Mouse (Mus musculus) neural tube, embryonic 11.5 days (tissue): ENCODE results near the gene Aldh8a1. TPM values are rescaled to one million over a fixed set of nuclear protein-coding genes. Genes with fewer than 3 reads are reported as not detected.
A peak's percentile ranks its signal among the peaks of the same experiment; 100 is the strongest.

Experiments
- ATAC-seq: fragments of 200-750 bp; cut with Nextera tagmentation; 2 replicates; pipeline ENCODE4 v1.8.0; 2017; ENCODE audit warnings: moderate number of reproducible peaks, mild to moderate bottlenecking, moderate TSS enrichment, moderate library complexity; ENCODE audit not compliant: insufficient read depth, low FRiP score, low TSS enrichment
- DNase-seq: peaks from one replicate; pipeline ENCODE4 v3.0.0-alpha.2; 2015; ENCODE audit warnings: low spot score
- H3K27ac ChIP-seq: fragments of 300-500 bp; sonication (generic); 2 replicates; pipeline ENCODE4 v1.5.1; 2014; ENCODE audit warnings: low read depth, mild to moderate bottlenecking, low read length
- H3K27me3 ChIP-seq: fragments of 300-500 bp; sonication (generic); 2 replicates; pipeline ENCODE4 v1.6.1; 2014; ENCODE audit warnings: mild to moderate bottlenecking, low read length, mixed read lengths; ENCODE audit not compliant: control insufficient read depth, insufficient read depth
- H3K36me3 ChIP-seq: fragments of 300-500 bp; sonication (generic); 2 replicates; pipeline ENCODE4 v1.6.1; 2014; ENCODE audit warnings: mild to moderate bottlenecking, low read length, moderate library complexity, mixed read lengths; ENCODE audit not compliant: control insufficient read depth, insufficient read depth
- H3K4me1 ChIP-seq: fragments of 300-500 bp; sonication (generic); 2 replicates; pipeline ENCODE4 v1.6.1; 2014; ENCODE audit warnings: low read length, mixed read lengths; ENCODE audit not compliant: control insufficient read depth, insufficient read depth
- H3K4me2 ChIP-seq: fragments of 300-500 bp; sonication (generic); 2 replicates; pipeline ENCODE4 v1.6.1; 2014; ENCODE audit warnings: low read depth, mild to moderate bottlenecking, moderate library complexity
- H3K4me3 ChIP-seq: fragments of 300-500 bp; sonication (generic); 2 replicates; pipeline ENCODE4 v1.5.1; 2014; ENCODE audit warnings: low read depth, low read length
- H3K9ac ChIP-seq: fragments of 300-500 bp; sonication (generic); 2 replicates; pipeline ENCODE4 v1.6.1; 2014; ENCODE audit warnings: mild to moderate bottlenecking, low read length
- H3K9me3 ChIP-seq: fragments of 300-500 bp; sonication (generic); 2 replicates; pipeline ENCODE4 v1.6.1; 2016; ENCODE audit warnings: low read length; ENCODE audit not compliant: control insufficient read depth
- WGBS: fragments of 180-500 bp; shearing (Covaris S2); extraction: QIAGEN DNeasy Blood & Tissue Kit; methylation state at CpG from one replicate; pipeline ENCODE4 v1.1.7; 2014; 5-methylcytosine and 5-hydroxymethylcytosine counted together
- polyA plus RNA-seq: library from polyadenylated mRNA; unstranded; fragments of >200 nt; fragmentation: Nextera tagmentation; extraction: Ambion mirVana; gene quantifications from 2 replicates; pipeline ENCODE4 v1.2.1, GENCODE M21; 2014

Gene Aldh8a1
- polyA plus RNA-seq, 1 experiment from 2014 or later: not detected

DNA sequence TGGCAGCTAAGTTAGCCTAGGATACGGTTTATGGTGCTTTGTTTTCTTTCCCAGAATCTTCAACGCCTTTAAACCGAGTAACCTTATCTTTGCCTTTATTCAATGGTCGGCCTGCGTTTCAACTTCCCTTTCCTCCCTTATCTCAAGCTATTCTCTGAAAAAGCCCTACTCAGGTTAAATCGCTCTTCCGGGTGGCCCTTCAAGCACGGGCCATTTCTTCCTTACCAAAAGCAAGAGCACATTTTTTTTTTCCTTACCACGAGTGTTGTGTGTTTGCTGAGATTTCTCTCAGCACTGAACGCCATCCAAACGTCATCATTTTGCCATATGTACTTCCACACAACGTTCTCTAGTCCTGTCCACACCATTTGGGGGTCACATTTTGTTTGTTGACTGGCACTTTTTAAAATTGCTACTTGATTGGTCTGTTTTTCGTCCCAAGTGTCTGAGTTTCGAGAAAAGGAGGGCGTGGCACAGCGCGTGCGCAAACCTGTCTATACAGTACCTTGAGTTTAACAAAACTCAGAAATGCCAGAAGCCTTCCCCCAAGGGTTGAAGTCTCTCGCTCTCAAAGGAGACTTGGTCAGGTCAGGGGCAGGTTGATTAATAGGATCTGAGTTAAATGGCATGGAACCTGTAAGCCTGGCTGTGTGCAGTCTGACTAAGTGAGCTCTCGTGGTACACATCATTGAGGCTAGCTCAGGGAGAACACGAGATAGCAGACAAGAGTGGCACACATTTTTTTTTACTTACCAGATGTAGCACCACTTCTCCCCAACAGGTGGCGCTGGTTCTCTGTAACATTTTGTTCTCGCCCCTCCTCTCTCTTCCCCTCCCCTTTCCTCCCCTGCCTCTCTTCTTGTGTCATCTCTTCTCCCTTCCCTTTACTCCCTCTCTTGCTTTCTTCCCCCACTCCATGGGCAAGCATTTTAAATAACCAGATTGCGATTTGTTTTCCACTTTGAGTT lies 43.6 kb downstream of the Aldh8a1 start:
- no peak overlapping the region for H3K4me2 ChIP-seq
- WGBS: 73% methylated on average over 24 of the region's 24 CpGs
- H3K9ac ChIP-seq: no peak overlapping the region
- H3K27me3 ChIP-seq: no peaks in the 10 kb centered on the region
- H3K9me3 ChIP-seq: no peaks in the 10 kb centered on the region
- ATAC-seq (0 out of 2 replicates have a peak, but pooled peaks have one; percentile 23), DNase-seq (peak; percentile 65)
- no peak overlapping the region for H3K4me3 ChIP-seq
- H3K27ac ChIP-seq: no peak overlapping the region
- H3K36me3 ChIP-seq: no peaks in the 10 kb centered on the region
- no peaks in the 10 kb centered on the region for H3K4me1 ChIP-seq

DNA sequence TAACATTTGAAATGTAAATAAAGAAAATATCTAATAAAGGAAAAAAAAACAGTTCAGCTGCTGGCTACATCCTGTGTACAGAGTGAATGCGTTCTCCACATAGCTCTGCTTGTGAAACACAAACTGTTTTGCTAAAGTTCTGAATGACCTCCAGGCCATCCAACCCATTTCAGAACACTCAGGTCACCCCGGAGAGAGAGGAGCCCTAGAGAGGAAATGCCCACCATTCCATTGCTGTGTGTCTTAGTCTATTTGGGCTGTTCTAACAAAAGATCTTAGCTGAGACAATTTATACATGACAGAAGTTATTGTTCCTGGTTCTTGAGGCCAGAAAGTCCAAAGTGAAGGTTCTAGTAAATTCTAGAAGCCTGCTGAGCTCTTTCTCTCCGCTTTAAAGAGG lies 49.4 kb downstream of the Aldh8a1 start:
- 72% methylated on average over 3 of the region's 3 CpGs for WGBS
- H3K36me3 ChIP-seq: no peaks in the 10 kb centered on the region
- no peak overlapping the region for H3K27ac ChIP-seq
- ATAC-seq (no peak), DNase-seq (no peak)
- H3K4me2 ChIP-seq: no peak overlapping the region
- no peaks in the 10 kb centered on the region for H3K9me3 ChIP-seq
- H3K9ac ChIP-seq: no peak overlapping the region
- no peaks in the 10 kb centered on the region for H3K4me1 ChIP-seq
- no peak overlapping the region for H3K4me3 ChIP-seq
- no peaks in the 10 kb centered on the region for H3K27me3 ChIP-seq

DNA sequence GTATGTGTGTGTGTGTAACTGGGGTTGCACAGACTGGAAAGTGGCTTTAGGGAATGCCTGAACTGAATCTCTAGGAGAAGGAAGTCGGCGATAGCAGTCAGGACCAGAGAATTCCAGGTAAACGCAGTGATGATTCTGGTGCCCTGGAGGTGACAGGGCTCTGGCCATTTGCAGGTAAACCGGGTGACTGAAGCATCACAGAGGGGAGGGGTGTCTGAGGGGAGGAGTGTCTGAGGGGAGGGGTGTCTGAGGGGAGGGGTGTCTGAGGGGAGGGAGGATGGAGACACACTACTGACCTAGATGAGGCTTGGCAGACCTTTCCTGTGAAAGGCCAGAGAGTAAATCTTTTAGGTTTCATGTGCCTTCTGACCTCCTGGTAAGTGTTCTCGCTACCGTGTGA lies 50.9 kb downstream of the Aldh8a1 start:
- no peaks in the 10 kb centered on the region for H3K27me3 ChIP-seq
- no peak overlapping the region for H3K4me2 ChIP-seq
- DNase-seq: no peak
- no peak for ATAC-seq
- H3K9ac ChIP-seq: no peak overlapping the region
- whole genome bisulfite sequencing: 67% methylated on average over 6 of the region's 6 CpGs
- H3K36me3 ChIP-seq: no peaks in the 10 kb centered on the region
- H3K4me3 ChIP-seq: no peak overlapping the region
- no peaks in the 10 kb centered on the region for H3K9me3 ChIP-seq
- H3K27ac ChIP-seq: no peak overlapping the region
- H3K4me1 ChIP-seq: no peaks in the 10 kb centered on the region

DNA sequence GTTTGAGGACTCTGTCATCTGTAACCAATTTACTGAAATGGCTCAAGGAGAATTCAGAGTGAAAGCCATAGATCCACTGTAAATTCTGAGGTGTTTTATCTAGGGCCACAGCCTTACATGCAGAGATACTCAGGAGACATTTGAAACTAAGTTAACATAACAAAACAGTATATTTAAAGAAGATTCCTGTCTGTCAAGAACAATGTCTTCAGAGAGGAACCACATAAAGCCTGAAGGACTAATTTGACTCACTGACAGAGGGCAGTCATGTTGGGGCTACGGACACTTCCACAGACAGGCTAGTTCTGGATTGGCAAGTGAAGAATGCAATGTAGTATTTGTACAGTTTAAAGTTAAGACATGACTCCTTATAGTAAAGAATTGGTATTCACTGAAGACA lies 62.2 kb downstream of the Aldh8a1 start:
- no peak overlapping the region for H3K4me3 ChIP-seq
- H3K4me2 ChIP-seq: no peak overlapping the region
- ATAC-seq (no peak), DNase-seq (no peak)
- H3K9ac ChIP-seq: no peak overlapping the region
- no peaks in the 10 kb centered on the region for H3K27me3 ChIP-seq
- 85% methylated on average over 1 of the region's 1 CpGs for WGBS
- no peaks in the 10 kb centered on the region for H3K36me3 ChIP-seq
- no peak overlapping the region for H3K27ac ChIP-seq
- no peaks in the 10 kb centered on the region for H3K4me1 ChIP-seq
- H3K9me3 ChIP-seq: no peaks in the 10 kb centered on the region

DNA sequence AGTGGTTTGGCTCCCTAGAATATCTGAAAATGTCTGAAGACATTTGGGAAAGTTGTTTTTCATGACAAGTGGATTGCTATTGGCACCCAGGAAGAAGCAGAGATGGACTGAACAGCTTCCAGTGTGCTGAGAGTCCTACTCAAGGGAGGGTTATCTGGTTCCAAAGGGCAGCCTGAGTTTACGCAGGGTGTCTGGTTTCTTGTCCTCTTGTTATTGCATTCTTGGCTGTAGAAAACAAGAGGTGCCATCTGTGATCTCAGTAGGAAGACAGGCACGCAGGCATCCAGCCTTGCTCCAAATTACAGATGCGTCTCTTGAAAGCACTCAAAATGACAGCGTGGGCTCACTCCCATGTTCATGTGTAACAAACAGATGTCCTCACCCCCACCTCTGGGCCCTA lies 63.9 kb downstream of the Aldh8a1 start:
- no peak overlapping the region for H3K4me2 ChIP-seq
- no peak overlapping the region for H3K4me3 ChIP-seq
- H3K36me3 ChIP-seq: no peaks in the 10 kb centered on the region
- H3K9ac ChIP-seq: no peak overlapping the region
- no peaks in the 10 kb centered on the region for H3K4me1 ChIP-seq
- no peaks in the 10 kb centered on the region for H3K27me3 ChIP-seq
- 39% methylated on average over 4 of the region's 4 CpGs for WGBS
- ATAC-seq: no peak
- DNase-seq: no peak
- no peaks in the 10 kb centered on the region for H3K9me3 ChIP-seq
- no peak overlapping the region for H3K27ac ChIP-seq

DNA sequence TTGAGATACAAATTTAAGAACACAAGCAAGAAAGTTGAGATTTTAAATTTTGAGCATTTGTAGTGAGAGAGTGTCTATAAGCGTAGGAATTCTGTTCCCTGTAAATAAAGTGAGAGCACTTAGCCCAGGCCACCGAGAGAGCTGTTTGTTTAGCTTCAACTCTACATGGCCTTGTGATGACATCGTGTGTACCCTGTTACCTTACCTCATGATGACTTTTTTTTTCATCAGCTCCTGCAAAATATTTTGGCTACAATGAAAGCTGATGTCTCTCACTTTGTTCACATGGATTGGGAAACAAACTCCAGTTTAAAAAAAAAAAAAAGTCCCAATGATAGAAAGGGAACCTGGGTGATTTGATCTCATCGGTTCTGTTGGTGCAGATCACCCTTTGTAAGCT lies 64.6 kb downstream of the Aldh8a1 start:
- no peak for DNase-seq
- ATAC-seq: no peak
- no peak overlapping the region for H3K9ac ChIP-seq
- H3K36me3 ChIP-seq: no peaks in the 10 kb centered on the region
- H3K27me3 ChIP-seq: no peaks in the 10 kb centered on the region
- H3K4me1 ChIP-seq: no peaks in the 10 kb centered on the region
- WGBS: 77% methylated on average over 4 of the region's 4 CpGs
- H3K4me2 ChIP-seq: no peak overlapping the region
- no peak overlapping the region for H3K4me3 ChIP-seq
- H3K9me3 ChIP-seq: no peaks in the 10 kb centered on the region
- no peak overlapping the region for H3K27ac ChIP-seq

DNA sequence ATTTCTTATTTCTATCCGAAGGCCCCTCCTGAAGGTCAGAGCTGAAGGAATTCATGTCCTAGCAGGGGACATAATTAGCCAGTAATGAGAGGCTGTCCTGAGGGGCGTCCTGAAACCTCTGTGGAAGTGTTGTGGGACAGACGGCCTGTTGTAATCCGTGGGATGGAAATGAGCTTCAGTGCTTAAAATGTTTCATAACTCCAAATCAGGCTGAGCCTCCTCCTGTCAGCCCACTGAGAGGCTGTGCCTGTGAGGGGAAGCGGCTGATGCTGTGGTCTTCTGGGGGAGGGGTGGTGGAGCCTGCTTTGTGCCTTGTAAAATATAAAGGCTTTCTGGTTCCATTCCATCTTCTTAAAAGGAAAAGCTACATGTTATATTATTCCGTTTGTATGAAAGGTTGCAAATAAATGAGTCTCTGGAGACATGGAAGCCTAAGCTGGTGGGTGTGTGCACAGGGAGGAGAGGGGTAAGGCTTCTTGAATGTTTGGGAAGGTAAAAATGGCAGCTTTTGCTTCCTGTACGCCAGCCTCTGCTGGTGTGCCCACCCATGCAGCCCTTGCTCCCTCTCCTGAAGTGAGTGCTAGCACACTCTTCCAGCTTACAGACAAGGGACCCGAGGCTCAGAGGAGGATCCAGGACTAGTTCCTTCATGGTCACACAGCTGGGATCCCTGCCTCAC lies 66.7 kb downstream of the Aldh8a1 start:
- Histone ChIP-seq H3K9me3 (no peaks in the 10 kb centered on the region), H3K4me3 (no peak overlapping the region), H3K9ac (no peak overlapping the region), H3K36me3 (no peaks in the 10 kb centered on the region), H3K27ac (no peak overlapping the region), H3K4me2 (no peak overlapping the region), H3K4me1 (no peaks in the 10 kb centered on the region), H3K27me3 (no peaks in the 10 kb centered on the region)
- 70% methylated on average over 8 of the region's 8 CpGs for WGBS
- DNase-seq (no peak), ATAC-seq (no peak)

DNA sequence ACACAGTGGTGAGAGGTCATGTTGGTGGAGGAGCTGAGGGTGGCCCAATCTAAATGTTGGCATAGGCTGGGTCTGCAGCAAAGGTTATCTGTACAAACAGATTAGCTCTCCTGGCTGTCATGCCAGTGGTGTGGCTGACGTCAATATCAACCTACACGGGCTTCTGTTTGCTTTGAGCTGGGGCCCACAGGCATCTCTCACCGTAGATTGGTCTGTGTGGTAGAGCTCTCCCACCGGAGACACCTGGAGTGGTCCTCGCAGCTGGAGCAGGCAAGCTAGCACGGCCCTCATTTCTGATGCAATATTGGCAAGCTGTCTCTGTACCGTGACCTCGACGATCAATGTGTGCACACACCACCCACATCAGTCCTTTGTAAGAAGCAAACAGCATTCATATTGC lies 67.3 kb downstream of the Aldh8a1 start:
- Histone ChIP-seq H3K9me3 (no peaks in the 10 kb centered on the region), H3K4me2 (no peak overlapping the region), H3K4me3 (no peak overlapping the region), H3K9ac (no peak overlapping the region), H3K27me3 (no peaks in the 10 kb centered on the region), H3K4me1 (no peaks in the 10 kb centered on the region), H3K27ac (no peak overlapping the region), H3K36me3 (no peaks in the 10 kb centered on the region)
- 81% methylated on average over 9 of the region's 9 CpGs for WGBS
- DNase-seq (no peak), ATAC-seq (no peak)
